Mouse (Mus musculus) stomach, embryonic 15.5 days (tissue): Measurements from ENCODE around the gene Med25. TPM values are rescaled to one million over a fixed set of nuclear protein-coding genes. Genes with fewer than 3 reads are reported as not detected.

Source experiments
- ATAC-seq: fragments of 200-750 bp; cut with Nextera tagmentation; 2 replicates; pipeline ENCODE4 v1.8.0; 2017; ENCODE audit warnings: low read depth, moderate number of reproducible peaks, moderate TSS enrichment; ENCODE audit not compliant: insufficient read depth, low FRiP score
- H3K27ac ChIP-seq: fragments of 300-500 bp; sonication (generic); 2 replicates; pipeline ENCODE4 v1.5.1; 2015; ENCODE audit warnings: mild to moderate bottlenecking, inconsistent platforms
- H3K27me3 ChIP-seq: fragments of 300-500 bp; sonication (generic); replicated peaks from 2 replicates; pipeline ENCODE4 v1.6.1; 2015; ENCODE audit warnings: inconsistent platforms
- H3K36me3 ChIP-seq: fragments of 300-500 bp; sonication (generic); 2 replicates; pipeline ENCODE4 v1.6.1; 2015; ENCODE audit warnings: inconsistent platforms
- H3K4me1 ChIP-seq: fragments of 300-500 bp; sonication (generic); 2 replicates; pipeline ENCODE4 v1.6.1; 2015; ENCODE audit warnings: inconsistent platforms
- H3K4me2 ChIP-seq: fragments of 300-500 bp; sonication (generic); 2 replicates; pipeline ENCODE4 v1.6.1; 2015; ENCODE audit warnings: mild to moderate bottlenecking, inconsistent platforms
- H3K4me3 ChIP-seq: fragments of 300-500 bp; sonication (generic); replicated peaks from 2 replicates; pipeline ENCODE4 v1.5.1; 2015; ENCODE audit warnings: inconsistent platforms
- H3K9ac ChIP-seq: fragments of 300-500 bp; sonication (generic); 2 replicates; pipeline ENCODE4 v1.6.1; 2015; ENCODE audit warnings: inconsistent platforms
- H3K9me3 ChIP-seq: fragments of 300-500 bp; sonication (generic); 2 replicates; pipeline ENCODE4 v1.6.1; 2016; ENCODE audit warnings: inconsistent platforms
- WGBS: fragments of 180-500 bp; shearing (Covaris S2); methylation state at CpG from one replicate; pipeline ENCODE4 v1.1.7; 2015; 5-methylcytosine and 5-hydroxymethylcytosine counted together
- polyA plus RNA-seq: library from polyadenylated mRNA; unstranded; fragments of >200 nt; fragmentation: Nextera tagmentation; extraction: Ambion mirVana; gene quantifications from 2 replicates; pipeline ENCODE4 v1.2.1, GENCODE M21; 2015

Gene Med25
- polyA plus RNA-seq, result 88.7 and 91.0 TPM in 2 replicates

DNA sequence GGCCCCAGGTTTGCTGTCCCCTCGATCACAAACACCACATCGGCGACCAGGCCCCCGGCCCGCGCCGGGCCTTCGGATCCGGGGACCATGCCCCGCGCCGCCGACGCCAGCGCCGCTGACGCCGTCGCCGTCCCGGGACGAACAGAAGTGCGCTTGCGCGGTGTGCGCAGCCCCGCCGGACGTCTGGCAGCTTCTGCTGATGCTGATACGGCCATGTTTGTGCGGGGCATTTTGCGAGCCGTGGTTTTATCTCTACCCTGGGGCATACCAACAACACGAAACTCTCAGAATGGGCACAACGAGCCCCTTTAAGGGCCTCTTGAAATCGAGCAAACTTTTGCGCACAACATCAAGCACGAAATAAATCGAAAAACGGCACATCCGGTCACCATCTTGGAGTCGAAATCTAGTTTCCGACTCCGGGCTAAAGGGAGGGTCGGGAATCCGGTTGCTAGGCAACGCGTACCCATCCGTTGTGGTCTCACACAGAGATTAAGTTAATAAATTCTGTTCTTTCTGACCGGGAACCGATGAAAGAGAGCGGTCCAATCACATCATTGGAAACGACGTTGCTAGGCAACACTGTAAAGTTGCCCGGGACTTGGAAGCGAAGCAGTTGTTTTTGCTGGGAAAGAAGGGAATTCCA lies at the start of gene Med25:
Gene Med25, minus strand, starts transcription at position 437 of the 646 bp plus-strand sequence.
- Histone ChIP-seq H3K4me3 (peak within 1 kb of the TSS; percentile 75), H3K4me2 (peak within 1 kb of the TSS; percentile 72), H3K9ac (peak within 1 kb of the TSS; percentile 83), H3K27ac (peak within 1 kb of the TSS; percentile 99), H3K27me3 (no peaks in the 10 kb centered on the region), H3K9me3 (no peaks in the 10 kb centered on the region), H3K4me1 (peaks cover 33% of the 10 kb centered on the region), H3K36me3 (peaks cover 9% of the 10 kb centered on the region; the same call in 1 of the 2 replicates)
- under 1% methylated on average over 56 of the region's 56 CpGs for WGBS
- peak; percentile 74 for ATAC-seq

DNA sequence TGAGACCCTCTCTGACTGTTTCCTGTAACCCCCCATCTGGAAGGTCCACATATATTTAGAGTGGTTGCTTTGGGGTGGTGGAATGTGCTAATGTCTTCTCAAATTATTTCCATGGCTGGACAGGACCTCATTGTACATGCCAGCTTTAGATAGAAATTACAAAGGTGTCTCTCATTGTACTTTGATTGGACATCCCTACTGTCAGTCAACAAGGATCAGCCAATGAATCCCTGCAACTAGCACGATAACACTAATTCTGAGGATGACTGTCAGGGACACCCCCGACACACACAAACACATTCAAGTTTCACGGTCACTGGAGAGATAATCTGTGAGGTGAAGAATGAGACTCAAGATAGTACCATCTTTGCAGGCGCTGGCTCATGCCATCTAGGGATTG lies 46.2 kb upstream of the Med25 start:
- Histone ChIP-seq H3K4me3 (no peak overlapping the region), H3K27ac (no peak overlapping the region), H3K9me3 (no peaks in the 10 kb centered on the region), H3K4me1 (no peaks in the 10 kb centered on the region), H3K4me2 (no peak overlapping the region), H3K9ac (no peak overlapping the region), H3K36me3 (no peaks in the 10 kb centered on the region), H3K27me3 (no peaks in the 10 kb centered on the region)
- 91% methylated on average over 4 of the region's 4 CpGs for WGBS
- no peak for ATAC-seq

- Histone ChIP-seq H3K27me3 (no peaks in the 10 kb centered on the region), H3K4me3 (peak within 1 kb of the TSS; percentile 95), H3K4me1 (peaks cover 10% of the 10 kb centered on the region), H3K36me3 (0 out of 2 replicates have a peak, but pooled peaks cover 8% of the 10 kb centered on the region), H3K9ac (peak within 1 kb of the TSS; percentile 95), H3K4me2 (peak within 1 kb of the TSS; percentile 81), H3K27ac (peak within 1 kb of the TSS; percentile 93), H3K9me3 (no peaks in the 10 kb centered on the region)
- peak; percentile 99 for ATAC-seq
- WGBS, result under 1% methylated on average over 84 of the region's 84 CpGs
These were observed 37.0 kb upstream of the Med25 start, which contains the start of gene Ap2a1 for GRCm38 (mm10) chr7:44929204-44930151. Gene Ap2a1, minus strand, starts transcription at chr7:44929496.

DNA sequence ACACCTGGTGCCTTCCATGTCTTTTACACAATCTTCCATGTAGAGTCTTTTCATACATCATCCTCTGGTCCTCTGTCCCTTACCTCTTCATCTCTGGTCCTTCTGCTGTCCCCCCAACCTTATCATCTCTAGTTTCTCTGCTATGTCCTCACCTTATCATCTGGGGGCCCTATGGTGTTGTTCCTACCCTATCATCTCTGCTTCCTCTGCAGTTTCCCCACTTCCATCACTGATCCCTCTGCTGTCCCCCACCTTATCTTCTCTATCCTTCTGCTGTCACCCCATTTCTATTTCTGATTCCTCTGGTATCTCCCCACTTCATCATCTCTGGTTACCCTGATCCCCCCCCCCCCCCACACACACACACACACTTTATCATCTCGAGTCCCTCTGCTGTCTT lies 36.1 kb upstream of the Med25 start:
- Histone ChIP-seq H3K27ac (peak overlapping the region; percentile 79; the same call in 1 of the 2 replicates), H3K27me3 (no peaks in the 10 kb centered on the region), H3K9ac (peak overlapping the region; percentile 12; the same call in 1 of the 2 replicates), H3K4me2 (peak overlapping the region; percentile 63), H3K4me1 (peaks cover 10% of the 10 kb centered on the region), H3K9me3 (no peaks in the 10 kb centered on the region), H3K4me3 (peak overlapping the region; percentile 95), H3K36me3 (0 out of 2 replicates have a peak, but pooled peaks cover 8% of the 10 kb centered on the region)
- 0% methylated on average over 1 of the region's 1 CpGs for WGBS
- ATAC-seq, result no peak

- WGBS, result 78% methylated on average over 3 of the region's 3 CpGs
- H3K9me3 ChIP-seq, result no peaks in the 10 kb centered on the region
- H3K36me3 ChIP-seq, result 0 out of 2 replicates have a peak, but pooled peaks cover 13% of the 10 kb centered on the region
- no peaks in the 10 kb centered on the region for H3K27me3 ChIP-seq
- no peak overlapping the region for H3K4me2 ChIP-seq
- H3K9ac ChIP-seq, result no peak overlapping the region
- no peak overlapping the region for H3K27ac ChIP-seq
- peaks cover 10% of the 10 kb centered on the region for H3K4me1 ChIP-seq
- ATAC-seq, result no peak
- no peak overlapping the region for H3K4me3 ChIP-seq
These were observed 33.0 kb upstream of the Med25 start for GRCm38 (mm10) chr7:44925468-44925867.

GRCm38 (mm10) chr7:44922530-44922929 lies 30.0 kb upstream of the Med25 start:
- Histone ChIP-seq H3K4me3 (no peak overlapping the region), H3K4me1 (peaks cover 5% of the 10 kb centered on the region; the same call in 1 of the 2 replicates), H3K27me3 (no peaks in the 10 kb centered on the region), H3K9ac (no peak overlapping the region), H3K9me3 (no peaks in the 10 kb centered on the region), H3K36me3 (0 out of 2 replicates have a peak, but pooled peaks cover 13% of the 10 kb centered on the region), H3K4me2 (no peak overlapping the region), H3K27ac (no peak overlapping the region)
- ATAC-seq, result no peak

- WGBS, result 91% methylated on average over 5 of the region's 5 CpGs
- H3K9me3 ChIP-seq, result no peaks in the 10 kb centered on the region
- H3K4me2 ChIP-seq, result no peak overlapping the region
- H3K27ac ChIP-seq, result no peak overlapping the region
- H3K9ac ChIP-seq, result no peak overlapping the region
- H3K4me3 ChIP-seq, result no peak overlapping the region
- peaks cover 8% of the 10 kb centered on the region; the same call in 1 of the 2 replicates for H3K4me1 ChIP-seq
- no peak for ATAC-seq
- peaks cover 17% of the 10 kb centered on the region; the same call in 1 of the 2 replicates for H3K36me3 ChIP-seq
- H3K27me3 ChIP-seq, result no peaks in the 10 kb centered on the region
These were observed 26.6 kb upstream of the Med25 start for GRCm38 (mm10) chr7:44919127-44919526.

GRCm38 (mm10) chr7:44918219-44918618 lies 25.7 kb upstream of the Med25 start:
- Histone ChIP-seq H3K4me1 (peaks cover 8% of the 10 kb centered on the region; the same call in 1 of the 2 replicates), H3K9ac (no peak overlapping the region), H3K36me3 (peaks cover 18% of the 10 kb centered on the region; the same call in 1 of the 2 replicates), H3K27ac (no peak overlapping the region), H3K4me3 (no peak overlapping the region), H3K9me3 (no peaks in the 10 kb centered on the region), H3K4me2 (no peak overlapping the region), H3K27me3 (no peaks in the 10 kb centered on the region)
- ATAC-seq, result no peak
- WGBS, result 62% methylated on average over 3 of the region's 3 CpGs

- no peak overlapping the region for H3K27ac ChIP-seq
- WGBS, result 91% methylated on average over 4 of the region's 4 CpGs
These were observed 24.4 kb upstream of the Med25 start for GRCm38 (mm10) chr7:44916881-44917280.

GRCm38 (mm10) chr7:44916191-44916590 lies 23.7 kb upstream of the Med25 start:
- H3K36me3 ChIP-seq, result peaks cover 27% of the 10 kb centered on the region; the same call in 1 of the 2 replicates
- 80% methylated on average over 6 of the region's 6 CpGs for WGBS
- H3K27me3 ChIP-seq, result no peaks in the 10 kb centered on the region
- no peak overlapping the region for H3K4me3 ChIP-seq
- no peak for ATAC-seq
- H3K9ac ChIP-seq, result no peak overlapping the region
- H3K4me1 ChIP-seq, result peaks cover 8% of the 10 kb centered on the region; the same call in 1 of the 2 replicates
- H3K4me2 ChIP-seq, result no peak overlapping the region
- H3K27ac ChIP-seq, result no peak overlapping the region
- no peaks in the 10 kb centered on the region for H3K9me3 ChIP-seq

More at GRCm38 (mm10) chr7:44916881-44917280, 24.4 kb upstream of the Med25 start:
- Histone ChIP-seq H3K4me3 (no peak overlapping the region), H3K9ac (no peak overlapping the region), H3K4me1 (peaks cover 8% of the 10 kb centered on the region; the same call in 1 of the 2 replicates), H3K27me3 (no peaks in the 10 kb centered on the region), H3K36me3 (peaks cover 22% of the 10 kb centered on the region; the same call in 1 of the 2 replicates), H3K4me2 (no peak overlapping the region), H3K9me3 (no peaks in the 10 kb centered on the region)
- no peak for ATAC-seq

DNA sequence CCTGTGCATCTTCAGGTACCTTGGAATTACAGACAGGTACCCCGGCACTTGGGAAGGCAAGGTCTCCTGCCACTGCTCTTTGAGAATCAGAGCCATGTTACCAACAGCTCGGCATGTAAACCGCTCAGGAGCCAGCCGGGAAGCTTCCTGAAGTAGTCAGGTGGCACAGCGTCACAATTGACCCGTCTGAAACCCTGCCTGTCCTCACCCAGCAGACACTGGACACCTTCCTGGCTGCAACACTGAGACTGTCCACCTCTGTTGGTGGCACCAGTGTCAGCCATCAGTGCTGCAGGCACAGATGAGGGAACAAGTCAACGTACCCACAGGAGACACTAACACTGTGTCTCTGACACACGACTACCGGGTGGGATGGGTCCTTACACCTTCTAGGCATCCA lies 22.8 kb upstream of the Med25 start:
- no peak overlapping the region for H3K9ac ChIP-seq
- H3K27ac ChIP-seq, result no peak overlapping the region
- no peaks in the 10 kb centered on the region for H3K9me3 ChIP-seq
- no peaks in the 10 kb centered on the region for H3K27me3 ChIP-seq
- H3K4me2 ChIP-seq, result no peak overlapping the region
- no peak for ATAC-seq
- H3K36me3 ChIP-seq, result peaks cover 34% of the 10 kb centered on the region; the same call in 1 of the 2 replicates
- WGBS, result 89% methylated on average over 9 of the region's 9 CpGs
- H3K4me3 ChIP-seq, result no peak overlapping the region
- H3K4me1 ChIP-seq, result peaks cover 8% of the 10 kb centered on the region; the same call in 1 of the 2 replicates
